Mouse (Mus musculus) lung, postnatal 10 days (tissue): ENCODE results near the gene Ahnak.
"Not testable (repeated sequence)": the region's sequence is repeated elsewhere in the genome, so short reads cannot be mapped to it uniquely, and the experiment has no call there.

Source experiments
- DNase-seq: peaks from one replicate; pipeline ENCODE4 v3.0.0; 2021

Gene Ahnak

GRCm38 (mm10) chr19:9047207-9047945, 58.3 kb downstream of the Ahnak start:
- no peak for DNase-seq

- peak; percentile 43 for DNase-seq
Observed at GRCm38 (mm10) chr19:9047946-9048387, 58.9 kb downstream of the Ahnak start.

- no peak for DNase-seq
Observed at GRCm38 (mm10) chr19:9048981-9049687, 60.0 kb downstream of the Ahnak start.

GRCm38 (mm10) chr19:9050294-9051229, 61.5 kb downstream of the Ahnak start:
- DNase-seq, result no peak

- DNase-seq, result not testable (repeated sequence)
Observed at GRCm38 (mm10) chr19:9051985-9052384, 62.9 kb downstream of the Ahnak start.

GRCm38 (mm10) chr19:9052803-9053431, 63.8 kb downstream of the Ahnak start:
- DNase-seq, result peak; percentile 78

GRCm38 (mm10) chr19:9055153-9055552, 66.1 kb downstream of the Ahnak start:
- DNase-seq, result peak; percentile 73

- no peak for DNase-seq
Observed at GRCm38 (mm10) chr19:9055703-9056355, 66.7 kb downstream of the Ahnak start.

- DNase-seq, result no peak
Observed at GRCm38 (mm10) chr19:9057679-9058078, 68.6 kb downstream of the Ahnak start.

- DNase-seq, result no peak
Observed at GRCm38 (mm10) chr19:9058331-9058884, 69.3 kb downstream of the Ahnak start.

GRCm38 (mm10) chr19:9058944-9059343, 69.9 kb downstream of the Ahnak start:
- no peak for DNase-seq

GRCm38 (mm10) chr19:9059391-9059790, 70.3 kb downstream of the Ahnak start:
- DNase-seq, result no peak

- no peak for DNase-seq
Observed at GRCm38 (mm10) chr19:9060103-9060502, 71.0 kb downstream of the Ahnak start.

GRCm38 (mm10) chr19:9061221-9061893, 72.3 kb downstream of the Ahnak start:
- peak; percentile 54 for DNase-seq

- DNase-seq, result no peak
Observed at GRCm38 (mm10) chr19:9062822-9063221, 73.7 kb downstream of the Ahnak start.

GRCm38 (mm10) chr19:9063831-9064230, 74.7 kb downstream of the Ahnak start:
- no peak for DNase-seq

- DNase-seq, result no peak
Observed at GRCm38 (mm10) chr19:9065621-9066561, 76.8 kb downstream of the Ahnak start.

GRCm38 (mm10) chr19:9067292-9067691, 78.2 kb downstream of the Ahnak start:
- no peak for DNase-seq

- peak; percentile 78 for DNase-seq
Observed at GRCm38 (mm10) chr19:9069687-9070307, 80.7 kb downstream of the Ahnak start.
